Mouse (Mus musculus) forebrain, embryonic 11.5 days (tissue): ENCODE results near the gene Cachd1. TPM values are rescaled to one million over a fixed set of nuclear protein-coding genes. Genes with fewer than 3 reads are reported as not detected.

Experiments
- ATAC-seq: fragments of 200-750 bp; cut with Nextera tagmentation; replicated peaks from 2 replicates; pipeline ENCODE4 v1.8.0; 2017; ENCODE audit warnings: moderate TSS enrichment; ENCODE audit not compliant: low FRiP score
- DNase-seq: peaks from one replicate; pipeline ENCODE4 v3.0.0-alpha.2; 2017; ENCODE audit warnings: low spot score
- H3K27ac ChIP-seq: fragments of 300-500 bp; sonication (generic); 2 replicates; pipeline ENCODE4 v1.5.1; 2014; ENCODE audit warnings: low read depth, low read length
- H3K27me3 ChIP-seq: fragments of 300-500 bp; sonication (generic); 2 replicates; pipeline ENCODE4 v1.6.1; 2014; ENCODE audit warnings: mild to moderate bottlenecking, low read length, mixed read lengths; ENCODE audit not compliant: control insufficient read depth, insufficient read depth
- H3K36me3 ChIP-seq: fragments of 300-500 bp; sonication (generic); 2 replicates; pipeline ENCODE4 v1.6.1; 2014; ENCODE audit warnings: mild to moderate bottlenecking, low read length, moderate library complexity, mixed read lengths; ENCODE audit not compliant: control insufficient read depth, insufficient read depth
- H3K4me1 ChIP-seq: fragments of 300-500 bp; sonication (generic); replicated peaks from 2 replicates; pipeline ENCODE4 v1.6.1; 2014; ENCODE audit warnings: low read length, mixed read lengths; ENCODE audit not compliant: control insufficient read depth, insufficient read depth
- H3K4me2 ChIP-seq: fragments of 300-500 bp; sonication (generic); 2 replicates; pipeline ENCODE4 v1.6.1; 2014; ENCODE audit warnings: low read depth, mild to moderate bottlenecking, low read length, moderate library complexity, mixed read lengths; ENCODE audit not compliant: severe bottlenecking
- H3K4me3 ChIP-seq: fragments of 300-500 bp; sonication (generic); 2 replicates; pipeline ENCODE4 v1.5.1; 2014; ENCODE audit warnings: low read depth, low read length
- H3K9ac ChIP-seq: fragments of 300-500 bp; sonication (generic); 2 replicates; pipeline ENCODE4 v1.6.1; 2014; ENCODE audit warnings: low read length
- H3K9me3 ChIP-seq: fragments of 300-500 bp; sonication (generic); 2 replicates; pipeline ENCODE4 v1.6.1; 2016; ENCODE audit warnings: low read length, mixed read lengths; ENCODE audit not compliant: control insufficient read depth
- WGBS: fragments of 180-500 bp; shearing (Covaris S2); extraction: QIAGEN DNeasy Blood & Tissue Kit; methylation state at CpG from one replicate; pipeline ENCODE4 v1.1.7; 2014; 5-methylcytosine and 5-hydroxymethylcytosine counted together
- polyA plus RNA-seq: library from polyadenylated mRNA; unstranded; fragments of >200 nt; fragmentation: Nextera tagmentation; extraction: Ambion mirVana; gene quantifications from 2 replicates; pipeline ENCODE4 v1.2.1, GENCODE M21; 2014

The Cachd1 gene
- polyA plus RNA-seq, 1 experiment from 2014 or later: 45.3 TPM

DNA sequence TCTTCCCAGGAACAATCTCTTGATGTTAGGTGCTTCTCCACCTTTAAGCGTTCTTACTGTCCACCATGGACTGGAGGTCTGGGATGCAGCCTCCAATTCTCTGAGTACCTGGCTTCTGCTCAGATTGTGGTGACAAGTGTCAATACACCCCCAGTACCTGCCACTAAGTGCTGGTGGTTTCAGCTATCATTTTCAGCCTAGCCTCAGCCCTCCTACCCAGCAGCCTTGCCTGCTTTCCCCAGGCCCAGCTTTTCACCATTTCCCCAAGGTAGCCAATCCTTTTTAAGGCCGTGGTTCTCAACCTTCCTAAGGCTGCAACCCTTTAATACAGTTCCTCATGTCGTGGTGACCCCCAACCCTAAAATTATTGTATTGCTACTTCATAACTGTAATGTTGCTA, 224.1 kb downstream of the Cachd1 start:
- 86% methylated on average over 3 of the region's 3 CpGs for WGBS
- no peaks in the 10 kb centered on the region for H3K27me3 ChIP-seq
- H3K27ac ChIP-seq: no peak overlapping the region
- no peaks in the 10 kb centered on the region; the same call in 1 of the 2 replicates for H3K4me1 ChIP-seq
- H3K4me2 ChIP-seq: no peak overlapping the region
- no peak overlapping the region for H3K4me3 ChIP-seq
- H3K9me3 ChIP-seq: no peaks in the 10 kb centered on the region
- H3K9ac ChIP-seq: no peak overlapping the region
- ATAC-seq: no peak
- DNase-seq: no peak
- H3K36me3 ChIP-seq: peaks cover 4% of the 10 kb centered on the region; the same call in 1 of the 2 replicates

- Histone ChIP-seq H3K27ac (no peak overlapping the region), H3K9me3 (no peaks in the 10 kb centered on the region), H3K4me2 (no peak overlapping the region), H3K27me3 (no peaks in the 10 kb centered on the region), H3K4me1 (no peaks in the 10 kb centered on the region), H3K4me3 (no peak overlapping the region), H3K36me3 (peaks cover 4% of the 10 kb centered on the region; the same call in 1 of the 2 replicates), H3K9ac (no peak overlapping the region)
- DNase-seq (no peak), ATAC-seq (no peak)
- WGBS: 92% methylated on average over 6 of the region's 6 CpGs
Observed at GRCm38 (mm10) chr4:101001073-101001472, 224.6 kb downstream of the Cachd1 start.

GRCm38 (mm10) chr4:101002961-101003360, 226.5 kb downstream of the Cachd1 start:
- peaks cover 4% of the 10 kb centered on the region; the same call in 1 of the 2 replicates for H3K36me3 ChIP-seq

DNA sequence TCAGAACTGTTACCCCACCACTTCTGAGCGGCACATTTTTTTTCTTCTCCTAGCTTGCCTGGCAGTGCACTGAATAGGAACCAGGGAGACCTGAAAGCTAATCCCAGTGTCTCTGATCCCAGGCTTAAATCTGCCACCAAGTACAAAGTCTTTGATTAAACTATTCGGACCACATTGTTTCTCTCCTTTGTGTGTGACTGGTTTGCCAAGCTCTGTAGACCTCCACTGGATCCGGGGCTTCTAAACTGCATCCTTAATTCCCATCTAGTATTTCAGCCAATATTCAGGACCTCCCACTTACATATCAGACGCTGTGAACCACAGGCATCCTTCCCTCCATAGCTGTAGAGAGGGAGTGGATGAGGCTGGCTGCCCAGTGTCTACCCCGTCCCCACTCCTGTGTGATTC, 231.9 kb downstream of the Cachd1 start:
- Histone ChIP-seq H3K36me3 (no peaks in the 10 kb centered on the region), H3K27me3 (no peaks in the 10 kb centered on the region), H3K9ac (no peak overlapping the region), H3K4me1 (no peaks in the 10 kb centered on the region), H3K27ac (no peak overlapping the region), H3K4me3 (no peak overlapping the region), H3K4me2 (no peak overlapping the region), H3K9me3 (no peaks in the 10 kb centered on the region)
- DNase-seq: no peak
- 26% methylated on average over 5 of the region's 5 CpGs for WGBS
- ATAC-seq: peak; percentile 44

More at GRCm38 (mm10) chr4:101002961-101003360, 226.5 kb downstream of the Cachd1 start:
- H3K27ac ChIP-seq: no peak overlapping the region
- H3K27me3 ChIP-seq: no peaks in the 10 kb centered on the region
- no peaks in the 10 kb centered on the region for H3K4me1 ChIP-seq
- H3K4me3 ChIP-seq: no peak overlapping the region
- H3K9me3 ChIP-seq: no peaks in the 10 kb centered on the region
- no peak overlapping the region for H3K4me2 ChIP-seq
- 96% methylated on average over 16 of the region's 16 CpGs for WGBS
- H3K9ac ChIP-seq: no peak overlapping the region
- no peak for ATAC-seq
- DNase-seq: no peak

DNA sequence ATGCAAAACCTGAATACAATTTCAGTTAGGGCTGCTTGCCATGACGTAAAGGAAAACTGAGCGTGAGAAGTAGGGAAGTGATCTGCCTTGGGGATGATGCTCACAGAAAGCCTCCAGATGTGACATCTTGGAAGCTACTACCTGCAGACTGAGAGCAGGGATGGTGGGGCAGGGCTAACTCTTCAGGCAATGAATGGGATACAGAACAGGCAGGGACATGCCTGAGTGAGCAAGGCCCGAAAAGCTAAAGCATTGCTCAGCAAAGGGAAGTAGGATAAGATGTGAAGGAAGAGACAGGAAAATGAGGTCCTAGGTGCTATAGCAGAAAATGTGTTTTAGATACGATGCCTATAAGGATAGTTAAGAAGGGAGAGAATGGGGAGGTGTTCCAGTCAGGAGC, 232.6 kb downstream of the Cachd1 start:
- DNase-seq (no peak), ATAC-seq (no peak)
- 83% methylated on average over 4 of the region's 4 CpGs for WGBS
- Histone ChIP-seq H3K27ac (no peak overlapping the region), H3K27me3 (no peaks in the 10 kb centered on the region), H3K4me3 (no peak overlapping the region), H3K4me2 (no peak overlapping the region), H3K9me3 (no peaks in the 10 kb centered on the region), H3K4me1 (no peaks in the 10 kb centered on the region), H3K9ac (no peak overlapping the region), H3K36me3 (no peaks in the 10 kb centered on the region)

DNA sequence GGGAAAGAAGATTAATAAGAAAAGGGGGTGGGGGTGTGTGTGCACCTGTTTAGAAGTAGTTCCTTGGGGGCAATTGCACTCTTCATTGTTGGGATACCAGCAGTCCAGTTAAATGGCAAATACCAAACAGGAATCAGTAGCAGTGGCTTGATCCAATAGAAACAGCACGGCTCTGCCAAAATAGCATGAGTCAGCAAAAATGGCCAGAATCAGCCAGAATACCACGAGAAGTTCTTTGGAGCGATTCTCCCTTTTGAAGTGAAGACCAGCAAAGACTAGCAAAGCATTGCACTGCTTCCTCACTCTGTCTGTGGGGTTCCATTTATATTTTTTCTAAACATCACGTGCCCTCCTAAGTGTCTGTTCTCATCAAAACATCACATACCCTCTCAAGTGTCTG, 241.3 kb downstream of the Cachd1 start:
- Histone ChIP-seq H3K9me3 (peaks cover 2% of the 10 kb centered on the region), H3K9ac (no peak overlapping the region), H3K4me3 (no peak overlapping the region), H3K36me3 (no peaks in the 10 kb centered on the region), H3K4me2 (no peak overlapping the region), H3K4me1 (no peaks in the 10 kb centered on the region), H3K27ac (no peak overlapping the region), H3K27me3 (no peaks in the 10 kb centered on the region)
- 89% methylated on average over 4 of the region's 4 CpGs for WGBS
- DNase-seq: no peak
- ATAC-seq: no peak

- no peak within 1 kb of the TSS for H3K4me2 ChIP-seq
- no peak within 1 kb of the TSS for H3K4me3 ChIP-seq
- no peak within 1 kb of the TSS for H3K9ac ChIP-seq
- DNase-seq (no peak), ATAC-seq (no peak)
- no peak within 1 kb of the TSS for H3K27ac ChIP-seq
- WGBS: 81% methylated on average over 4 of the region's 4 CpGs
- no peaks in the 10 kb centered on the region for H3K4me1 ChIP-seq
- no peaks in the 10 kb centered on the region for H3K36me3 ChIP-seq
- peaks cover 6% of the 10 kb centered on the region for H3K9me3 ChIP-seq
- H3K27me3 ChIP-seq: no peaks in the 10 kb centered on the region
Observed at GRCm38 (mm10) chr4:101020596-101020995, 244.1 kb downstream of the Cachd1 start, which contains the start of gene Gm10577. Gene Gm10577 (minus strand): TSS chr4:101020696.

- Histone ChIP-seq H3K27me3 (no peaks in the 10 kb centered on the region), H3K36me3 (no peaks in the 10 kb centered on the region), H3K9me3 (peaks cover 6% of the 10 kb centered on the region), H3K4me3 (no peak overlapping the region), H3K4me2 (no peak overlapping the region), H3K9ac (no peak overlapping the region), H3K27ac (no peak overlapping the region), H3K4me1 (no peaks in the 10 kb centered on the region)
- DNase-seq (no peak), ATAC-seq (no peak)
- WGBS: 78% methylated on average over 5 of the region's 5 CpGs
Observed at GRCm38 (mm10) chr4:101026566-101026965, 250.1 kb downstream of the Cachd1 start.

GRCm38 (mm10) chr4:101026995-101027394, 250.5 kb downstream of the Cachd1 start:
- ATAC-seq (no peak), DNase-seq (no peak)
- H3K4me2 ChIP-seq: no peak overlapping the region
- H3K36me3 ChIP-seq: no peaks in the 10 kb centered on the region
- H3K27me3 ChIP-seq: no peaks in the 10 kb centered on the region
- no peak overlapping the region for H3K4me3 ChIP-seq
- no peak overlapping the region for H3K27ac ChIP-seq
- H3K9ac ChIP-seq: no peak overlapping the region
- no peaks in the 10 kb centered on the region for H3K4me1 ChIP-seq
- peaks cover 6% of the 10 kb centered on the region for H3K9me3 ChIP-seq
- 83% methylated on average over 2 of the region's 2 CpGs for WGBS
